Mouse (Mus musculus) intestine, postnatal 0 days (tissue): ENCODE measurements around the gene Trmt1. TPM values are rescaled to one million over a fixed set of nuclear protein-coding genes. Genes with fewer than 3 reads are reported as not detected.

Experiments
- ATAC-seq: fragments of 200-750 bp; cut with Nextera tagmentation; 2 replicates; pipeline ENCODE4 v1.8.0; 2017; ENCODE audit warnings: mild to moderate bottlenecking, moderate TSS enrichment, moderate library complexity
- H3K27ac ChIP-seq: fragments of 300-500 bp; sonication (generic); 2 replicates; pipeline ENCODE4 v1.5.1; 2014; ENCODE audit warnings: mild to moderate bottlenecking, low read depth, low read length, moderate library complexity
- H3K27me3 ChIP-seq: fragments of 300-500 bp; sonication (generic); replicated peaks from 2 replicates; pipeline ENCODE4 v1.6.1; 2014; ENCODE audit warnings: low read length, mixed read lengths; ENCODE audit not compliant: control insufficient read depth, insufficient read depth
- H3K36me3 ChIP-seq: fragments of 300-500 bp; sonication (generic); 2 replicates; pipeline ENCODE4 v1.6.1; 2014; ENCODE audit warnings: mild to moderate bottlenecking, moderate library complexity; ENCODE audit not compliant: control insufficient read depth, insufficient read depth
- H3K4me1 ChIP-seq: fragments of 300-500 bp; sonication (generic); replicated peaks from 2 replicates; pipeline ENCODE4 v1.6.1; 2014; ENCODE audit warnings: antibody characterized with exemption, low read length, mixed read lengths; ENCODE audit not compliant: control insufficient read depth, insufficient read depth
- H3K4me2 ChIP-seq: fragments of 300-500 bp; sonication (generic); replicated peaks from 2 replicates; pipeline ENCODE4 v1.6.1; 2014; ENCODE audit warnings: low read depth, mild to moderate bottlenecking, moderate library complexity
- H3K4me3 ChIP-seq: fragments of 300-500 bp; sonication (generic); 2 replicates; pipeline ENCODE4 v1.5.1; 2014; ENCODE audit warnings: low read depth, low read length
- H3K9ac ChIP-seq: fragments of 300-500 bp; sonication (generic); 2 replicates; pipeline ENCODE4 v1.6.1; 2014; ENCODE audit warnings: mild to moderate bottlenecking, low read depth, low read length
- H3K9me3 ChIP-seq: fragments of 300-500 bp; sonication (generic); 2 replicates; pipeline ENCODE4 v1.6.1; 2016; ENCODE audit warnings: mixed run types; ENCODE audit not compliant: control insufficient read depth
- CTCF ChIP-seq: sonication (generic); IDR thresholded peaks from 2 replicates; pipeline ENCODE4 v1.5.1; 2016; ENCODE audit warnings: low read depth, mild to moderate bottlenecking, control low read depth, antibody characterized with exemption, moderate library complexity
- whole genome bisulfite sequencing: fragments of 180-500 bp; shearing (Covaris S2); extraction: QIAGEN DNeasy Blood & Tissue Kit; methylation state at CpG from one replicate; pipeline ENCODE4 v1.1.7; 2014; 5-methylcytosine and 5-hydroxymethylcytosine counted together
- polyA plus RNA-seq: library from polyadenylated mRNA; unstranded; fragments of >200 nt; fragmentation: Nextera tagmentation; extraction: Ambion mirVana; gene quantifications from 2 replicates; pipeline ENCODE4 v1.2.1, GENCODE M21; 2015

Gene Trmt1
- polyA plus RNA-seq, 1 experiment from 2014 or later = 22.3 TPM

GRCm38 (mm10) chr8:84722850-84723570, 36.9 kb downstream of the Trmt1 start, which contains the start of gene G430095P16Rik:
Gene G430095P16Rik, plus strand, starts transcription at chr8:84723007.
- no peak within 1 kb of the TSS for H3K9ac ChIP-seq
- H3K4me3 ChIP-seq = no peak within 1 kb of the TSS
- H3K9me3 ChIP-seq = no peaks in the 10 kb centered on the region
- TF ChIP-seq CTCF = peak; percentile 70
- H3K4me2 ChIP-seq = peak within 1 kb of the TSS; percentile 40
- H3K27me3 ChIP-seq = 0 out of 2 replicates have a peak, but pooled peaks cover 2% of the 10 kb centered on the region
- peaks cover 13% of the 10 kb centered on the region for H3K4me1 ChIP-seq
- 7% methylated on average over 10 of the region's 10 CpGs for WGBS
- peak; percentile 94 for ATAC-seq
- peak within 1 kb of the TSS; percentile 62; the same call in 1 of the 2 replicates for H3K27ac ChIP-seq
- 0 out of 2 replicates have a peak, but pooled peaks cover 2% of the 10 kb centered on the region for H3K36me3 ChIP-seq

DNA sequence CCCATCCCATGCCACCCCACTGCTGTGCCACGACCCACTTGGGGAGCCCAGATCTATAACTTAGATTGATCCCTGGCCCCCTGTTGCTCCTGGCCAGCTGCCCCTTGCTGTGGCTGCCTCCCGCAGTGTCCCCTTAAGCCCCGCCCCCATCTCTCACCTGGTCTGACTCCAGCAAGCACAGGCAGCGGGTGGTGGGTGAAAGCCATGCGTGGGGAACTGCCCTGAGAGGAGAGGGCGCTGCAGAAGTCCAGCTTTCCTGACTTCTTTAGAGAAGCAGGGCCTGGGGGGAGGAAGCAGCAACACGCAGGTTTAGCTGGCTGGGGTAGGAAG, 37.4 kb downstream of the Trmt1 start:
- Histone ChIP-seq H3K27me3 (0 out of 2 replicates have a peak, but pooled peaks cover 2% of the 10 kb centered on the region), H3K9ac (no peak overlapping the region), H3K4me2 (peak overlapping the region; percentile 40), H3K4me3 (no peak overlapping the region), H3K9me3 (no peaks in the 10 kb centered on the region), H3K4me1 (peaks cover 13% of the 10 kb centered on the region), H3K36me3 (0 out of 2 replicates have a peak, but pooled peaks cover 2% of the 10 kb centered on the region), H3K27ac (peak overlapping the region; percentile 62; the same call in 1 of the 2 replicates)
- 31% methylated on average over 7 of the region's 7 CpGs for WGBS
- ATAC-seq = no peak
- no peak for TF ChIP-seq CTCF

- Histone ChIP-seq H3K9ac (no peak overlapping the region), H3K27ac (no peak overlapping the region), H3K4me3 (no peak overlapping the region), H3K4me1 (peaks cover 13% of the 10 kb centered on the region), H3K9me3 (no peaks in the 10 kb centered on the region), H3K4me2 (no peak overlapping the region), H3K36me3 (0 out of 2 replicates have a peak, but pooled peaks cover 2% of the 10 kb centered on the region), H3K27me3 (0 out of 2 replicates have a peak, but pooled peaks cover 2% of the 10 kb centered on the region)
- no peak for TF ChIP-seq CTCF
- 61% methylated on average over 9 of the region's 9 CpGs for WGBS
- ATAC-seq = no peak
Observed at GRCm38 (mm10) chr8:84724683-84725082, 38.6 kb downstream of the Trmt1 start.

DNA sequence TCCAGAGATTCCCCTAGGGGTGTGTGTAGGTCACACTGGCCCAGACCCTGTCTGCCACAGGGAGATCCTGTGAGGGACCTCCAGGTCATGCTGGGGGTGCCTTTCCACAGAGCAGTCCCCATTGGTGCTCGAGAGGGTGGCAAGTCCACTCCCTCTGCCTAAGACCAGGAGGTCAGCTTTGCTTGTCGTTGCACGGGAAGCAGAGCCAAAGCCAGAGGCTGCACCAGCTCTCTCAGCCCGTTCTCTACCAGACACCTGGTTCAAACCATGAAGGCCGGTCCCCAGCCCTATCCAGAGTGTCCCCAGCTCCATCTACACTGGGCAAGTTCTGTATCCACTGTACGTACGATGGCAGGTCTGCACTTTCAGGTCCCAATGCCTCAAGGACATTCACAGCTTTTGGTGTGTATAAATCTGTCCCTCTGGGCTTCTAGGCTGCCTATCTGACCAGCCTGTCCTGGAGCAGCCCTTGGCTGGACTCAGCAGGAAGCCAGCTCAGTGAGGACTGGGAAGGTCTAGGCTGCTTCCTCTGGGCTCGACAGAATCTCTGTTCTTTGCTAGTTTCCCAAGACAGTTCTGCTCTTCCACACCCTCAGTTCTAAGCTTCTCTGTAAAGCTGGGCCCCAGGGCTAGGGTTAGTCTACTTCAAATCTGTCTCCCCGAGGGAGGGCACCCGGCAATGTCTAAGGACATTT, 39.3 kb downstream of the Trmt1 start:
- Histone ChIP-seq H3K36me3 (0 out of 2 replicates have a peak, but pooled peaks cover 2% of the 10 kb centered on the region), H3K4me1 (peaks cover 13% of the 10 kb centered on the region), H3K9me3 (no peaks in the 10 kb centered on the region), H3K4me2 (no peak overlapping the region), H3K9ac (no peak overlapping the region), H3K27me3 (no peaks in the 10 kb centered on the region), H3K27ac (no peak overlapping the region), H3K4me3 (no peak overlapping the region)
- ATAC-seq = no peak
- WGBS = 68% methylated on average over 10 of the region's 10 CpGs
- TF ChIP-seq CTCF = no peak

DNA sequence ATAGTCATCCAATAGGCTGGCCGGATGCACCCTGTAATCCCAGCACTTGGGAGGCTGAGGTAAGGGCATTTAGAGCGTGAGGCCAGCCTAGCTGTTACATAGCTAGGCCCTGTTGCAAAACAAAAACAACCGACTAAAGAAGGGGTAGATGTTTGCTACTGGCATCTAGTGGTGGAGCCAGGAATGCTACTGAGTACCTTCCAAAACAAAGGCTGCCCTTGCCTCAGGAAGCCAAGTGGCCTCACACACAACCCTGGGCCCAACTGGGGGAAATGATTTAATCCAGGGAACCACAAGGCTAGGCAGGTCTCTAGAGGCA, 39.8 kb downstream of the Trmt1 start:
- Histone ChIP-seq H3K4me2 (no peak overlapping the region), H3K9ac (no peak overlapping the region), H3K4me3 (no peak overlapping the region), H3K27me3 (no peaks in the 10 kb centered on the region), H3K4me1 (peaks cover 14% of the 10 kb centered on the region), H3K27ac (no peak overlapping the region), H3K9me3 (no peaks in the 10 kb centered on the region), H3K36me3 (0 out of 2 replicates have a peak, but pooled peaks cover 2% of the 10 kb centered on the region)
- TF ChIP-seq CTCF = peak; percentile 67
- WGBS = 38% methylated on average over 3 of the region's 3 CpGs
- no peak for ATAC-seq

- no peak for ATAC-seq
- no peak overlapping the region for H3K9ac ChIP-seq
- H3K27ac ChIP-seq = no peak overlapping the region
- H3K4me1 ChIP-seq = peaks cover 20% of the 10 kb centered on the region
- H3K27me3 ChIP-seq = no peaks in the 10 kb centered on the region
- H3K4me3 ChIP-seq = no peak overlapping the region
- TF ChIP-seq CTCF = no peak
- H3K4me2 ChIP-seq = no peak overlapping the region
- no peaks in the 10 kb centered on the region for H3K9me3 ChIP-seq
- 83% methylated on average over 3 of the region's 3 CpGs for WGBS
- H3K36me3 ChIP-seq = 0 out of 2 replicates have a peak, but pooled peaks cover 2% of the 10 kb centered on the region
Observed at GRCm38 (mm10) chr8:84728474-84728873, 42.4 kb downstream of the Trmt1 start.
